Mouse (Mus musculus) midbrain, embryonic 12.5 days (tissue): ENCODE measurements around the gene Maml3. TPM values are rescaled to one million over a fixed set of nuclear protein-coding genes. Genes with fewer than 3 reads are reported as not detected.
A peak's percentile ranks its signal among the peaks of the same experiment; 100 is the strongest.

Experiments used
- ATAC-seq: fragments of 200-750 bp; cut with Nextera tagmentation; 2 replicates; pipeline ENCODE4 v1.8.0; 2017; ENCODE audit warnings: low read depth, moderate TSS enrichment, moderate library complexity; ENCODE audit not compliant: low FRiP score
- H3K27ac ChIP-seq: fragments of 300-500 bp; sonication (generic); replicated peaks from 2 replicates; pipeline ENCODE4 v1.5.1; 2016; ENCODE audit warnings: mild to moderate bottlenecking
- H3K27me3 ChIP-seq: fragments of 300-500 bp; sonication (generic); 2 replicates; pipeline ENCODE4 v1.6.1; 2016; ENCODE audit warnings: mild to moderate bottlenecking
- H3K36me3 ChIP-seq: fragments of 300-500 bp; sonication (generic); 2 replicates; pipeline ENCODE4 v1.6.1; 2016
- H3K4me1 ChIP-seq: fragments of 300-500 bp; sonication (generic); 2 replicates; pipeline ENCODE4 v1.6.1; 2016
- H3K4me2 ChIP-seq: fragments of 300-500 bp; sonication (generic); replicated peaks from 2 replicates; pipeline ENCODE4 v1.6.1; 2016; ENCODE audit warnings: mild to moderate bottlenecking, moderate library complexity
- H3K4me3 ChIP-seq: fragments of 300-500 bp; sonication (generic); 2 replicates; pipeline ENCODE4 v1.5.1; 2016; ENCODE audit warnings: mild to moderate bottlenecking
- H3K9ac ChIP-seq: fragments of 300-500 bp; sonication (generic); replicated peaks from 2 replicates; pipeline ENCODE4 v1.6.1; 2016; ENCODE audit warnings: mild to moderate bottlenecking, moderate library complexity
- H3K9me3 ChIP-seq: fragments of 300-500 bp; sonication (generic); 2 replicates; pipeline ENCODE4 v1.6.1; 2016; ENCODE audit warnings: mild to moderate bottlenecking
- WGBS: fragments of 180-500 bp; shearing (Covaris S2); methylation state at CpG from one replicate; pipeline ENCODE4 v1.1.7; 2016; 5-methylcytosine and 5-hydroxymethylcytosine counted together
- polyA plus RNA-seq: library from polyadenylated mRNA; unstranded; fragments of >200 nt; fragmentation: Nextera tagmentation; extraction: Ambion mirVana; gene quantifications from 2 replicates; pipeline ENCODE4 v1.2.1, GENCODE M21; 2016

The Maml3 gene
- polyA plus RNA-seq, 1 experiment from 2014 or later = 8.2 TPM

- no peak overlapping the region for H3K4me2 ChIP-seq
- no peak overlapping the region for H3K27ac ChIP-seq
- no peak for ATAC-seq
- no peak overlapping the region for H3K4me3 ChIP-seq
- no peaks in the 10 kb centered on the region for H3K36me3 ChIP-seq
- H3K27me3 ChIP-seq = no peaks in the 10 kb centered on the region
- peaks cover under 1% of the 10 kb centered on the region; the same call in 1 of the 2 replicates for H3K4me1 ChIP-seq
- 95% methylated on average over 4 of the region's 4 CpGs for WGBS
- H3K9me3 ChIP-seq = no peaks in the 10 kb centered on the region
- no peak overlapping the region for H3K9ac ChIP-seq
These were observed 257.6 kb downstream of the Maml3 start for GRCm38 (mm10) chr3:51847262-51847661.

DNA sequence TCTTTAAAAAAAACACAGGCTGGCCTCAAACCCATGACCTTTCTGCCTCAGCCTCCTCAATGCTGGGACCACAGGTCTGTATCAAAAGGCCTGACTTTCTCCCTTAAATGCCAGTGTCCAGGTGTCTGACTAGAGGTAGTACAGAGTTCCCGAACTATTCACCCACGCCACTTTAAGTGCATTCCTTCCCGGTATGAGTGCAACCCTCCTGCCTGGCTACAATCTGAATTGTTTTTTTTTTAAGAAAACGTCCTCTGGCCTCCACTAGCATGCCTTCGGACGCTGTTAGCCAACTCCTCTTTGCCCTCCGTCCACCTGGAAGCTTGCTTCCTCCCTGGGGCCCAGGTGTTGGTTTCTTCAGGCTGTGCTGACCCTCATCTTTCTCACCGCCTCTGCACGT, 260.6 kb downstream of the Maml3 start:
- Histone ChIP-seq H3K27me3 (no peaks in the 10 kb centered on the region), H3K36me3 (no peaks in the 10 kb centered on the region), H3K27ac (no peak overlapping the region), H3K9ac (no peak overlapping the region), H3K4me1 (peaks cover 15% of the 10 kb centered on the region; the same call in 1 of the 2 replicates), H3K9me3 (no peaks in the 10 kb centered on the region), H3K4me3 (no peak overlapping the region), H3K4me2 (no peak overlapping the region)
- no peak for ATAC-seq
- WGBS = 80% methylated on average over 9 of the region's 9 CpGs

DNA sequence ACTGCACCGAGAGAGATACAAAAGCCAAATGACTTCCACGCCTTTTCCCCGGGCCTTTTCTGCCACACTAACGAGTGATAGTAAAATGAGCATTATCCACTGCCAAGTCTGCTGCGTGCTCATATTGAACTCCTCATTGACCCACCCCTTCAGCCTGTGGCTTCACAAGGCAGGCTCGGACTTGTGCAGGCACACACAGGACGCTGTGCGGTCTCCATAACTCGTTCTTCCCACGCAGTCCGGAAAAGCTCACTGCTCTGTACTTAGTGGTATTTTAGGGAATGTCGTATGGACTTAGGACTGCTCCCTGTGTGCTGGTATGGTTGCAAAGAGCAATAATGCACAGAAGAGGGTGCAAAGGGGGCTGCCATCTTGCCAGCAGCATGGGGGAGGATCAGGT, 262.7 kb downstream of the Maml3 start:
- H3K4me2 ChIP-seq = no peak overlapping the region
- no peak overlapping the region for H3K4me3 ChIP-seq
- no peaks in the 10 kb centered on the region for H3K36me3 ChIP-seq
- WGBS = 87% methylated on average over 12 of the region's 12 CpGs
- ATAC-seq = no peak
- H3K9me3 ChIP-seq = no peaks in the 10 kb centered on the region
- no peak overlapping the region for H3K27ac ChIP-seq
- H3K9ac ChIP-seq = no peak overlapping the region
- peaks cover 19% of the 10 kb centered on the region; the same call in 1 of the 2 replicates for H3K4me1 ChIP-seq
- H3K27me3 ChIP-seq = no peaks in the 10 kb centered on the region

DNA sequence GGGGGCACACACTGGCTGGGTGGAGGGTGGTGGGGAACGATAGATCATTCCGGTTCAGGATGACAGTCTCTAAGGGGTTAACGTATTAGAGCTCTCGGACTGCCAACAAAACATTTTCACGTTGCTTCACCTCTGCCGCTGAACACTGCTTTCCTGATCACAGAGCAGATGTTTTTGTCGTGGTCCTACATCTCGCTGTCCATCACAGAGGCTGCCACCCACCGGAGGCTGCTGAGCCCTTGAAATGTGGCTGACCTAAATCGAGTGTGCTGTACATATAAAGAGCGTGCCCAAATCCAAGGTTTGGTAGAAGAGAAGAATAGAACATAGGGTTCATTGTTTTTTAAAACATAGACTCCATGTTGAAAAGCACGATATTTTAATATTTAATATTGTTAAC, 263.3 kb downstream of the Maml3 start:
- Histone ChIP-seq H3K9me3 (no peaks in the 10 kb centered on the region), H3K4me1 (peaks cover 19% of the 10 kb centered on the region; the same call in 1 of the 2 replicates), H3K27ac (no peak overlapping the region; the same call in 1 of the 2 replicates), H3K4me3 (no peak overlapping the region), H3K4me2 (no peak overlapping the region), H3K9ac (no peak overlapping the region), H3K36me3 (no peaks in the 10 kb centered on the region), H3K27me3 (no peaks in the 10 kb centered on the region)
- WGBS = 65% methylated on average over 12 of the region's 12 CpGs
- no peak for ATAC-seq

DNA sequence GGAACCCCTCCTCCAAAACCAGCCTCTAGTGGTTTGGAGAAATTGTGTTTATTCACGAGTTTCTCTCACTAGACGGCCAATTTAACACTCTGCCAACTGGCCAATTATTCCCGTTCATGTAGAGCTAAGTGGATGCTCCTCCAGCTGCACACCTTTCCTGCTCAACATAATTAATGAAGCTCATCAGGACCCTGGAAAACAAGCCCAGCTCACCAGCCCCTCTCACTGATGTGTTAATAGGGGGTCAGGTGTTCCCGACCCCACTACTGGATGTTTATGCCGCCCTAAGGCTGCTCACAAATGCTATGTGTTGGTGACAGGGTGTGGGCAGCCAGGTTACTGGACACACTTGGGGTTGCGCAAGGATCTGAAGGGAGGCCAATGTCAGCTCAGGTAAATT, 263.7 kb downstream of the Maml3 start:
- no peaks in the 10 kb centered on the region for H3K9me3 ChIP-seq
- 83% methylated on average over 6 of the region's 6 CpGs for WGBS
- no peak; the same call in 1 of the 2 replicates for ATAC-seq
- no peaks in the 10 kb centered on the region for H3K36me3 ChIP-seq
- no peak overlapping the region for H3K9ac ChIP-seq
- H3K27ac ChIP-seq = no peak overlapping the region; the same call in 1 of the 2 replicates
- H3K27me3 ChIP-seq = no peaks in the 10 kb centered on the region
- peaks cover 19% of the 10 kb centered on the region; the same call in 1 of the 2 replicates for H3K4me1 ChIP-seq
- no peak overlapping the region for H3K4me2 ChIP-seq
- no peak overlapping the region for H3K4me3 ChIP-seq

DNA sequence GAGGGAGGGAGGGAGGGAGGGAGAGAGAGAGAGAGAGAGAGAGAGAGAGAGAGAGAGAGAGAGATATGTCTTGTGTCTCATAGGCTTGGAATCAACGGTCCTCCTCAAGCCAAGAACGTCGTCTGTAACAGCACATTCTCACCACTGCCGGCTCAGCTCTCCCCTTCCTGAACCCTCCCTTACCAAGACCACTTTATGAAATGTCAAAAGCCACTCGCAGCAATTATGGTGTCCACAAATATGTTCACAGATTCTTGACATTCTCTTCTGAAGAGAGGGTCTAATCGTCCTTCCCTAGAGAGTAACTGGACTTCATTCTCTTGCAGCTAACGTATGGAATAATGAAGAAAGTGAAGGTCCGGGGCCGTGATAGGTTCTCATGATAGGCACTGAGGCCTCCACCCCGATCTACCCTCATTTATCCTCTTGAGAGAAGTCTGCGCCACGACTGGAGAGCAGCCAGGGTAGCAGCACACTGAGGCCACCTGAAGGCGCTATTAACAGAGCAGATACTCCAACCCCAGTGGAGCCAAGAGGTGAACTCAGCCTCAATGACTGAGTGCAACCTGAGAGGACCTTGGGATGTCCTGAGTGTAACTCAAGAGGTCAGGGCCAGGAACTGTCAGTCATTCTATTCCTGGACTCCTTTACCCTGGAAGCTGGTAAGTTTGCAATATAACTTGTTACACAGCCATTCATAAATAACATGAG, 264.6 kb downstream of the Maml3 start:
- no peak overlapping the region for H3K4me3 ChIP-seq
- WGBS = 92% methylated on average over 13 of the region's 13 CpGs
- no peaks in the 10 kb centered on the region for H3K9me3 ChIP-seq
- H3K9ac ChIP-seq = no peak overlapping the region
- peaks cover 19% of the 10 kb centered on the region; the same call in 1 of the 2 replicates for H3K4me1 ChIP-seq
- ATAC-seq = no peak
- H3K36me3 ChIP-seq = no peaks in the 10 kb centered on the region
- H3K27me3 ChIP-seq = no peaks in the 10 kb centered on the region
- H3K27ac ChIP-seq = no peak overlapping the region
- H3K4me2 ChIP-seq = no peak overlapping the region

- H3K4me1 ChIP-seq = peaks cover 19% of the 10 kb centered on the region; the same call in 1 of the 2 replicates
- H3K4me2 ChIP-seq = no peak overlapping the region
- H3K9me3 ChIP-seq = no peaks in the 10 kb centered on the region
- no peak overlapping the region for H3K9ac ChIP-seq
- no peaks in the 10 kb centered on the region for H3K27me3 ChIP-seq
- H3K4me3 ChIP-seq = no peak overlapping the region
- 86% methylated on average over 5 of the region's 5 CpGs for WGBS
- ATAC-seq = no peak
- no peak overlapping the region for H3K27ac ChIP-seq
- H3K36me3 ChIP-seq = no peaks in the 10 kb centered on the region
These were observed 265.5 kb downstream of the Maml3 start for GRCm38 (mm10) chr3:51839353-51839715.

DNA sequence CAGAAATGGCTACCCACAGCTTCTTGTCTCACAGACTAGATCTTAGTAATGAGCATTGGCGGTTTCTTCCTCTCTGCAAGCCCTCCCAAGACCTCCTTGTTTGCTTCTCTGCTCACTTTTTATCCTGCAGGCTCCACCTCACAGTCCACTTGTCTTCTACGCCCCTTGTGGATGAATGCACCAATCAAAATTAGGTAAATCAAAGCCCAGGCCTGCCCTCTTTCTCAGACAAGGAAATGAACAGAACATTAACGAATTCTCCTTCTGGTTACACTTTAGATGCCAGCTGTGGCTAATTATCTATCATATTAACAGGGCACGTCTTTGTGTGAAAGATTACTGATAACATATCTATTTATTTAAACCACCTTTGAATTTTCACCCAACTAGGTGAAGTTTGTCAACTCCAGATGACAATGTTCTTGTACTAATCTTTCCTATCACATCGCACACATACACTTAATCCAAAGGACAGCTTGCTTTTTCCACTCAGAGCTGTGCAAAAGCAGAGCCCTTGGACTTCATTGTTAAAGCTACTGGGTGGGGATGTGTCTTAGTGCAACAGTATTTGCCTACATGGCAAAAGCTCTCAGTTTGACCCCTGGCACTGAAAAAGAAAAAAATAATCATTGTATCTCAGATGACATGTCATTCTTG, 266.1 kb downstream of the Maml3 start:
- ATAC-seq = no peak
- H3K9ac ChIP-seq = no peak overlapping the region
- WGBS = 76% methylated on average over 5 of the region's 5 CpGs
- H3K9me3 ChIP-seq = no peaks in the 10 kb centered on the region
- peaks cover 19% of the 10 kb centered on the region; the same call in 1 of the 2 replicates for H3K4me1 ChIP-seq
- H3K27me3 ChIP-seq = no peaks in the 10 kb centered on the region
- no peaks in the 10 kb centered on the region for H3K36me3 ChIP-seq
- no peak overlapping the region for H3K4me3 ChIP-seq
- H3K4me2 ChIP-seq = no peak overlapping the region
- no peak overlapping the region for H3K27ac ChIP-seq

- Histone ChIP-seq H3K36me3 (no peaks in the 10 kb centered on the region), H3K4me2 (no peak overlapping the region), H3K4me3 (no peak overlapping the region), H3K27me3 (no peaks in the 10 kb centered on the region), H3K9me3 (no peaks in the 10 kb centered on the region), H3K27ac (peak overlapping the region; percentile 27), H3K4me1 (no peaks in the 10 kb centered on the region; the same call in 1 of the 2 replicates), H3K9ac (no peak overlapping the region)
- WGBS = 76% methylated on average over 15 of the region's 15 CpGs
- ATAC-seq = no peak
These were observed 271.9 kb downstream of the Maml3 start for GRCm38 (mm10) chr3:51832985-51833384.

- peaks cover 7% of the 10 kb centered on the region; the same call in 1 of the 2 replicates for H3K4me1 ChIP-seq
- no peak overlapping the region for H3K4me3 ChIP-seq
- no peak for ATAC-seq
- no peak overlapping the region for H3K4me2 ChIP-seq
- 94% methylated on average over 9 of the region's 9 CpGs for WGBS
- H3K9me3 ChIP-seq = no peaks in the 10 kb centered on the region
- 0 out of 2 replicates have a peak, but pooled peaks cover 5% of the 10 kb centered on the region for H3K36me3 ChIP-seq
- no peak overlapping the region for H3K27ac ChIP-seq
- H3K9ac ChIP-seq = no peak overlapping the region
- no peaks in the 10 kb centered on the region for H3K27me3 ChIP-seq
These were observed 274.0 kb downstream of the Maml3 start for GRCm38 (mm10) chr3:51830821-51831429.

- Histone ChIP-seq H3K4me3 (no peak overlapping the region), H3K27ac (0 out of 2 replicates have a peak overlapping the region, but pooled peaks have one; percentile 1), H3K27me3 (no peaks in the 10 kb centered on the region), H3K36me3 (0 out of 2 replicates have a peak, but pooled peaks cover 5% of the 10 kb centered on the region), H3K9me3 (no peaks in the 10 kb centered on the region), H3K4me1 (peaks cover 10% of the 10 kb centered on the region; the same call in 1 of the 2 replicates), H3K4me2 (no peak overlapping the region), H3K9ac (no peak overlapping the region)
- no peak for ATAC-seq
- 69% methylated on average over 10 of the region's 10 CpGs for WGBS
These were observed 279.3 kb downstream of the Maml3 start for GRCm38 (mm10) chr3:51825530-51825929.

GRCm38 (mm10) chr3:51824506-51824905, 280.4 kb downstream of the Maml3 start:
- Histone ChIP-seq H3K36me3 (0 out of 2 replicates have a peak, but pooled peaks cover 5% of the 10 kb centered on the region), H3K27me3 (no peaks in the 10 kb centered on the region), H3K9me3 (no peaks in the 10 kb centered on the region), H3K4me2 (no peak overlapping the region), H3K27ac (no peak overlapping the region), H3K4me1 (peaks cover 10% of the 10 kb centered on the region), H3K4me3 (no peak overlapping the region), H3K9ac (no peak overlapping the region)
- 91% methylated on average over 9 of the region's 9 CpGs for WGBS
- no peak for ATAC-seq
